Mouse (Mus musculus): ENCODE data around the gene Fam111a. TPM values are rescaled to one million over a fixed set of nuclear protein-coding genes. Genes with fewer than 3 reads are reported as not detected.

Gene Fam111a
- polyA plus RNA-seq, 1 experiment from 2014 or later = 33.4 TPM

GRCm38 (mm10) chr19:12576639-12577038 lies 31.1 kb downstream of the Fam111a start:
- 92% methylated on average over 2 of the region's 2 CpGs for WGBS

GRCm38 (mm10) chr19:12585310-12585709 lies 39.8 kb downstream of the Fam111a start:
- no peak for DNase-seq (ENCODE audit: low spot score)
- Histone ChIP-seq H3K4me2 (ENCODE audit: low read depth, low read length) (no peak overlapping the region), H3K4me1 (ENCODE audit: control insufficient read depth, insufficient read depth, low read length) (no peaks in the 10 kb centered on the region), H3K4me3 (ENCODE audit: low read depth, low read length) (no peak overlapping the region), H3K9me3 (replicated peaks; ENCODE audit: control insufficient read depth, low read length) (no peaks in the 10 kb centered on the region), H3K36me3 (replicated peaks; ENCODE audit: control insufficient read depth, insufficient read depth, low read depth, low read length) (no peaks in the 10 kb centered on the region), H3K27ac (replicated peaks; ENCODE audit: low read depth, low read length) (no peak overlapping the region), H3K27me3 (ENCODE audit: control insufficient read depth, insufficient read depth, low read length) (no peaks in the 10 kb centered on the region), H3K9ac (replicated peaks; ENCODE audit: low read length) (no peak overlapping the region)
- WGBS = 75% methylated on average over 4 of the region's 4 CpGs
- ATAC-seq (replicated peaks; ENCODE audit: insufficient number of reproducible peaks, low FRiP score, low TSS enrichment, low read depth) = no peak

More at GRCm38 (mm10) chr19:12576639-12577038, 31.1 kb downstream of the Fam111a start:
- H3K36me3 ChIP-seq (replicated peaks; ENCODE audit: control insufficient read depth, insufficient read depth, low read depth, low read length) = no peaks in the 10 kb centered on the region; the same call in 1 of the 2 replicates
- H3K27ac ChIP-seq (replicated peaks; ENCODE audit: low read depth, low read length) = no peak overlapping the region
- no peak overlapping the region for H3K9ac ChIP-seq (replicated peaks; ENCODE audit: low read length)
- DNase-seq (ENCODE audit: low spot score) (no peak), ATAC-seq (replicated peaks; ENCODE audit: insufficient number of reproducible peaks, low FRiP score, low TSS enrichment, low read depth) (no peak)
- H3K4me1 ChIP-seq (ENCODE audit: control insufficient read depth, insufficient read depth, low read length) = no peaks in the 10 kb centered on the region
- H3K4me3 ChIP-seq (ENCODE audit: low read depth, low read length) = no peak overlapping the region
- H3K9me3 ChIP-seq (replicated peaks; ENCODE audit: control insufficient read depth, low read length) = no peaks in the 10 kb centered on the region
- no peaks in the 10 kb centered on the region for H3K27me3 ChIP-seq (ENCODE audit: control insufficient read depth, insufficient read depth, low read length)
- H3K4me2 ChIP-seq (ENCODE audit: low read depth, low read length) = no peak overlapping the region

GRCm38 (mm10) chr19:12591908-12592307 lies 46.4 kb downstream of the Fam111a start:
- ATAC-seq (replicated peaks; ENCODE audit: insufficient number of reproducible peaks, low FRiP score, low TSS enrichment, low read depth) = 0 out of 2 replicates have a peak, but pooled peaks have one; percentile 40
- no peak overlapping the region for H3K9ac ChIP-seq (replicated peaks; ENCODE audit: low read length)
- 0% methylated on average over 1 of the region's 1 CpGs for WGBS

GRCm38 (mm10) chr19:12595135-12595529 lies 49.6 kb downstream of the Fam111a start:
- H3K4me3 ChIP-seq (ENCODE audit: low read depth, low read length) = no peak overlapping the region; the same call in 1 of the 2 replicates

More at GRCm38 (mm10) chr19:12591908-12592307, 46.4 kb downstream of the Fam111a start:
- H3K4me3 ChIP-seq (ENCODE audit: low read depth, low read length) = no peak overlapping the region
- peak; percentile 80 for DNase-seq (ENCODE audit: low spot score)
- H3K27ac ChIP-seq (replicated peaks; ENCODE audit: low read depth, low read length) = no peak overlapping the region
- no peaks in the 10 kb centered on the region for H3K36me3 ChIP-seq (replicated peaks; ENCODE audit: control insufficient read depth, insufficient read depth, low read depth, low read length)
- no peaks in the 10 kb centered on the region for H3K9me3 ChIP-seq (replicated peaks; ENCODE audit: control insufficient read depth, low read length)
- H3K4me1 ChIP-seq (ENCODE audit: control insufficient read depth, insufficient read depth, low read length) = no peaks in the 10 kb centered on the region
- peaks cover 2% of the 10 kb centered on the region; the same call in 1 of the 2 replicates for H3K27me3 ChIP-seq (ENCODE audit: control insufficient read depth, insufficient read depth, low read length)
- H3K4me2 ChIP-seq (ENCODE audit: low read depth, low read length) = no peak overlapping the region

GRCm38 (mm10) chr19:12595530-12596289 lies 50.2 kb downstream of the Fam111a start:
- Histone ChIP-seq H3K27me3 (ENCODE audit: control insufficient read depth, insufficient read depth, low read length) (peaks cover 2% of the 10 kb centered on the region; the same call in 1 of the 2 replicates), H3K4me2 (ENCODE audit: low read depth, low read length) (peak overlapping the region; percentile 91), H3K4me3 (ENCODE audit: low read depth, low read length) (peak overlapping the region; percentile 54), H3K27ac (replicated peaks; ENCODE audit: low read depth, low read length) (no peak overlapping the region), H3K4me1 (ENCODE audit: control insufficient read depth, insufficient read depth, low read length) (no peaks in the 10 kb centered on the region), H3K9me3 (replicated peaks; ENCODE audit: control insufficient read depth, low read length) (no peaks in the 10 kb centered on the region), H3K36me3 (replicated peaks; ENCODE audit: control insufficient read depth, insufficient read depth, low read depth, low read length) (no peaks in the 10 kb centered on the region), H3K9ac (replicated peaks; ENCODE audit: low read length) (peak overlapping the region; percentile 58)
- ATAC-seq (replicated peaks; ENCODE audit: insufficient number of reproducible peaks, low FRiP score, low TSS enrichment, low read depth) = peak; percentile 88
- DNase-seq (ENCODE audit: low spot score) = peak; percentile 76
- WGBS = under 1% methylated on average over 45 of the region's 49 CpGs

More at GRCm38 (mm10) chr19:12595135-12595529, 49.6 kb downstream of the Fam111a start:
- ATAC-seq (replicated peaks; ENCODE audit: insufficient number of reproducible peaks, low FRiP score, low TSS enrichment, low read depth) = peak; percentile 27
- Histone ChIP-seq H3K9me3 (replicated peaks; ENCODE audit: control insufficient read depth, low read length) (no peaks in the 10 kb centered on the region), H3K4me1 (ENCODE audit: control insufficient read depth, insufficient read depth, low read length) (no peaks in the 10 kb centered on the region), H3K36me3 (replicated peaks; ENCODE audit: control insufficient read depth, insufficient read depth, low read depth, low read length) (no peaks in the 10 kb centered on the region), H3K27ac (replicated peaks; ENCODE audit: low read depth, low read length) (no peak overlapping the region), H3K27me3 (ENCODE audit: control insufficient read depth, insufficient read depth, low read length) (peaks cover 2% of the 10 kb centered on the region; the same call in 1 of the 2 replicates), H3K4me2 (ENCODE audit: low read depth, low read length) (no peak overlapping the region; the same call in 1 of the 2 replicates), H3K9ac (replicated peaks; ENCODE audit: low read length) (no peak overlapping the region)
- DNase-seq (ENCODE audit: low spot score) = no peak
- 62% methylated on average over 2 of the region's 2 CpGs for WGBS

GRCm38 (mm10) chr19:12596290-12597072 lies 50.9 kb downstream of the Fam111a start:
- Histone ChIP-seq H3K4me1 (ENCODE audit: control insufficient read depth, insufficient read depth, low read length) (no peaks in the 10 kb centered on the region), H3K9me3 (replicated peaks; ENCODE audit: control insufficient read depth, low read length) (no peaks in the 10 kb centered on the region), H3K9ac (replicated peaks; ENCODE audit: low read length) (peak overlapping the region; percentile 58), H3K4me2 (ENCODE audit: low read depth, low read length) (peak overlapping the region; percentile 91), H3K36me3 (replicated peaks; ENCODE audit: control insufficient read depth, insufficient read depth, low read depth, low read length) (no peaks in the 10 kb centered on the region), H3K27ac (replicated peaks; ENCODE audit: low read depth, low read length) (no peak overlapping the region), H3K27me3 (ENCODE audit: control insufficient read depth, insufficient read depth, low read length) (peaks cover 2% of the 10 kb centered on the region; the same call in 1 of the 2 replicates), H3K4me3 (ENCODE audit: low read depth, low read length) (peak overlapping the region; percentile 54)
- DNase-seq (ENCODE audit: low spot score) (no peak), ATAC-seq (replicated peaks; ENCODE audit: insufficient number of reproducible peaks, low FRiP score, low TSS enrichment, low read depth) (peak; percentile 54)
- 16% methylated on average over 23 of the region's 23 CpGs for WGBS

- Histone ChIP-seq H3K4me2 (ENCODE audit: low read depth, low read length) (no peak overlapping the region), H3K27me3 (ENCODE audit: control insufficient read depth, insufficient read depth, low read length) (peaks cover 2% of the 10 kb centered on the region; the same call in 1 of the 2 replicates), H3K9me3 (replicated peaks; ENCODE audit: control insufficient read depth, low read length) (no peaks in the 10 kb centered on the region), H3K9ac (replicated peaks; ENCODE audit: low read length) (no peak overlapping the region), H3K27ac (replicated peaks; ENCODE audit: low read depth, low read length) (no peak overlapping the region), H3K4me3 (ENCODE audit: low read depth, low read length) (no peak overlapping the region), H3K4me1 (ENCODE audit: control insufficient read depth, insufficient read depth, low read length) (no peaks in the 10 kb centered on the region), H3K36me3 (replicated peaks; ENCODE audit: control insufficient read depth, insufficient read depth, low read depth, low read length) (no peaks in the 10 kb centered on the region)
- no peak for DNase-seq (ENCODE audit: low spot score)
- no peak for ATAC-seq (replicated peaks; ENCODE audit: insufficient number of reproducible peaks, low FRiP score, low TSS enrichment, low read depth)
- 80% methylated on average over 3 of the region's 3 CpGs for WGBS
Measured at GRCm38 (mm10) chr19:12597073-12597405, 51.5 kb downstream of the Fam111a start.

All from embryonic facial prominence, embryonic 11.5 days (tissue).